Mouse (Mus musculus) left cerebral cortex, adult 9 months (tissue): ENCODE results near the gene Ptp4a2.

Experiments
- DNase-seq, 2 experiments: peaks; one replicate each; pipeline ENCODE4 v3.0.0; 2022; ENCODE audit warnings: low spot score in 2 of 2

Gene Ptp4a2

GRCm38 (mm10) chr4:129797985-129798384, 13.0 kb upstream of the Ptp4a2 start:
- DNase-seq, result no peak

GRCm38 (mm10) chr4:129803368-129803767, 7.7 kb upstream of the Ptp4a2 start:
- DNase-seq, result no peak

GRCm38 (mm10) chr4:129805059-129805458, 6.0 kb upstream of the Ptp4a2 start:
- DNase-seq, result no peak

- no peak for DNase-seq
Measured at GRCm38 (mm10) chr4:129811605-129812468, 818 bp downstream of the Ptp4a2 start.

- DNase-seq, result peak in 1 of 2 experiments; percentile 9
Measured at GRCm38 (mm10) chr4:129817591-129817990, 6.6 kb downstream of the Ptp4a2 start.

GRCm38 (mm10) chr4:129818506-129819195, 7.6 kb downstream of the Ptp4a2 start:
- no peak for DNase-seq

GRCm38 (mm10) chr4:129819712-129820336, 8.8 kb downstream of the Ptp4a2 start:
- peak; percentile 84 to 92 for DNase-seq

GRCm38 (mm10) chr4:129820417-129821086, 9.5 kb downstream of the Ptp4a2 start:
- DNase-seq, result peak in 1 of 2 experiments; percentile 58

GRCm38 (mm10) chr4:129821087-129821616, 10.1 kb downstream of the Ptp4a2 start:
- DNase-seq, result no peak

GRCm38 (mm10) chr4:129822324-129822723, 11.3 kb downstream of the Ptp4a2 start:
- no peak for DNase-seq

- no peak for DNase-seq
Measured at GRCm38 (mm10) chr4:129823216-129823810, 12.3 kb downstream of the Ptp4a2 start.

GRCm38 (mm10) chr4:129827611-129828010, 16.6 kb downstream of the Ptp4a2 start:
- DNase-seq, result no peak

- no peak for DNase-seq
Measured at GRCm38 (mm10) chr4:129828081-129828480, 17.1 kb downstream of the Ptp4a2 start.

GRCm38 (mm10) chr4:129829799-129830198, 18.8 kb downstream of the Ptp4a2 start:
- DNase-seq, result no peak

GRCm38 (mm10) chr4:129830343-129830944, 19.4 kb downstream of the Ptp4a2 start:
- DNase-seq, result no peak

- no peak for DNase-seq
Measured at GRCm38 (mm10) chr4:129834581-129834980, 23.6 kb downstream of the Ptp4a2 start.

GRCm38 (mm10) chr4:129835296-129835695, 24.3 kb downstream of the Ptp4a2 start:
- no peak for DNase-seq

- no peak for DNase-seq
Measured at GRCm38 (mm10) chr4:129839866-129840555, 29.0 kb downstream of the Ptp4a2 start.

- no peak for DNase-seq
Measured at GRCm38 (mm10) chr4:129846823-129847222, 35.8 kb downstream of the Ptp4a2 start.

GRCm38 (mm10) chr4:129850491-129850890, 39.5 kb downstream of the Ptp4a2 start:
- no peak for DNase-seq
